Mouse (Mus musculus): ENCODE measurements around the gene Ulk4.

DNA sequence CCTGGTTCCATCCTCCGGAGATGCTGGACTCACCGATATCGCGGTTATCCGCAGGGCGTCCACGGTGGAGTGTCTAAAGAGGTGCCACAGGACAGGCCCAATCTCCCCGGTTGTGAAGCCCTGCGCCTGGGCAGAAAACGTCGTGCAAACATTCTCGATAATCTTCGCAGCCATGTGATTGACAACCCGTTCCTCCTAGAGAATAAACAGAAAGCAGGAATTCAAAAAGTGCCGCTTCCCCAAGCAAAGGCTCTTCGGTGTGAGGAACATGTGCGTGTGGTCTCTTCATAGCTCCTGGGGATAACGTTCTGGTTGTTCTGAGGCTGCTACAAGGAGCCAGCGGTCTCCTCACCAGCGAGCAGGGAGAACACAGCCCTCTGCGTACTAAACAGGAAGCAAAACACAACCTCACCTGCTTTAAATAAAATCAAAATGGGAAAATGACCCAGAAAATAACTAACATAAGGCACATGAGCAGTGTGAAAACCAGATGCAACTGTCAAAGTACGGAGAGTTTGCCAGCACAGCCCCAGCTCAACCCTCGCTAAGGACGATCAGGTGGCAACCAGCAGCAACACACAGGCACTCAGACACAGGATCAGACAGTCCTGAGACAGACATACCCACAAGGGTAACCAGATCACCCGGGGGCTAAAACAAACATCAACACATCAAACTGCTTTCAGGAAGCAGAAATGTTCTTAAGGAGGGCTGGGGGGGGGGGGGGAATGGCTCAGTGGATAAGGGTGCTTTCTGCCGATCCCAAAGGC, 84.2 kb downstream of the Ulk4 start:
- no peak for TF ChIP-seq ZC3H11A (IDR thresholded peaks at IDR 0.05; ENCODE audit: low read depth, low read length)
- TF ChIP-seq POLR2A (IDR thresholded peaks at IDR 0.05; ENCODE audit: control insufficient read depth in 1 of 2, insufficient read depth in 1 of 2, low read depth in 1 of 2, low read length in 2 of 2, poor library complexity in 1 of 2): no peak
- no peak for TF ChIP-seq ZMIZ1 (IDR thresholded peaks at IDR 0.05; ENCODE audit: low read depth, low read length)
- no peak for TF ChIP-seq CTCF (IDR thresholded peaks at IDR 0.05 in 2 of 3, conservative IDR thresholded peaks at IDR 0.05 in 1 of 3; ENCODE audit: control insufficient read depth in 1 of 3, insufficient read depth in 1 of 3, low read depth in 2 of 3, low read length in 3 of 3, poor library complexity in 1 of 3, severe bottlenecking in 1 of 3)
- no peak for TF ChIP-seq GABPA (IDR thresholded peaks at IDR 0.05; ENCODE audit: low read depth, low read length)
- no peak for TF ChIP-seq GATA1 (IDR thresholded peaks at IDR 0.05; ENCODE audit: low read depth, low read length)
